Mouse (Mus musculus) natural killer cell, adult 2 months (primary cell): Measurements from ENCODE around the gene Fam243.

Experiments
- DNase-seq, 2 experiments: peaks; one replicate each; pipeline ENCODE4 v3.0.0; 2022; ENCODE audit warnings: low spot score in 2 of 2

Fam243 gene

DNA sequence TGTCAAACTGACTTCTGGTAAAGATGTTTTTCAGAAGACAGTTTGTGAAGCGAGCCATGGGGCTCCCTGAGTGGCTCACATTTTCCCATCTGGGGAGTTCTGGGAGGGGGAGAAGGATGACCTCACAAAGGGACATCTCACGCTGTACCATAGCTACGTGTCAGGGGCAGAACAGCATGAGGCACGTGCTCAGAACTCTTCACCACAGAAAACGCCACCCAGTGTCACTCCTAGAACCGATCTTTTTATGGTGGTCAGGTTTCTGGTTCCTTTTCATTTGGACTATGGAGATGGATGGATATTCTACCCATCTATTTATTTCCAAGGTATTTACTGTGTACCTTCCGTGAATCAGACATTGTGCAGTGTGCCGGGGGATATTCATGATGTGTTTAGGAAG lies at the start of gene Fam243:
Fam243 (minus strand) TSS at position 101 of the 400 bp plus-strand sequence.
- DNase-seq, result no peak

GRCm38 (mm10) chr16:92369260-92369659 lies 48.0 kb upstream of the Fam243 start:
- no peak for DNase-seq

DNA sequence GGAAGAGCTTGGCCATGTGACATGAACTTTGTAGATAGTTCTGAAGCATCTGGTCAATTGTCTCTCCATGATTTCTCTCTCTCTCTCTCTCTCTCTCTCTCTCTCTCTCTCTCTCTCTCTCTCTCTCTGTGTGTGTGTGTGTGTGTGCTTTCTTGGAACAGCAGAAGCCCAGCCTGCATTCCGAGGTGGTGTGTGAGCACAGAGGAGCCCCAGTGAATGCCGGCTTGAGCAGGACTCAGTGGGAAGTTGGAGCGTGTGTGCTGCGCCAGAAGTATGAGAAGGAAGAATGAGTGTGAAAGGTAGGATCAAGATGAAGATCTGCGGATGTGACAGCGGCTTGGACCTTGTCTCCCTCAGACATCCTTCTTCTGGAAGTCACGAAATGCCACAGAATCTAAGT lies 44.2 kb upstream of the Fam243 start:
- no peak for DNase-seq

DNA sequence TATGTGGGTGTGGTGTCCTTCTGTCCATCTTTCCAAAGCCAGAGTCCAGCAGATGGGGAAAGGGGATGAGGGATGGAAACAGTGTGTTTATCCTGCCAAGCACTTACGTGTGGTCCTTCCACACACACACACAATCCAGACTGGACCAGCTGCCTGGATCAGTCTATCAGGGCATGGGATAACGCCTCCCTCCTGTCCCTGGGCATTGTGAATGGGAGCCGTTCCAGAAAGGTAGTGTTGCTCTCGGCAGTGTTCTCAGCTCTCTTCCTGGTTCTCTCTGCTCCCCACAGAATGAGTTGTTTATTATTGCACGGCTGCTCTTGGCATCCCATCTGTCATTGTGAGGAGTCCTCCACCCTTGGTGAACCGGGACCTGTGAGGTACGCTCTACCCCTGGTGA lies 39.5 kb upstream of the Fam243 start:
- DNase-seq, result no peak

GRCm38 (mm10) chr16:92359229-92359628 lies 38.0 kb upstream of the Fam243 start, which contains the start of gene Kcne1:
Kcne1 (minus strand) TSS chr16:92359468.
- DNase-seq, result no peak

DNA sequence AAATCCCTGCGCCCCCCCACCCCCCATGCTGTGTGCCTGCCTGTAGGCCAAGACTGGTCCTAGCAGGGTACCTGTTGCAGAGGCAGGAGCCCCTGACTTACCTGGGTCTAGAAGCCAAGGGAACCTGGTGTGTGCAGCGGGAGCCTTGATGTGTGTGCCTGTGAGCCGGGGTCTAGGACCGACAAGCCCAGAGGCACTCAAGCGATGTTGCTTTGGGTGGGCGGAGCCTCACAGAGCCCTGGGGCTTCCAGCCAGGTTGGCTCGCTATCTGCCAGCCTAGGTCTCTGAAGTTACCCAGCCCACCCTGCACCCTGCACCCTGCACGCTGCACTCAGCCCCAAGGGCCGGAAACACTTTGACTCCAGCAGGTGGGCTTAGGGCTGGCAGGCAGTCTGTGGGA lies 37.5 kb upstream of the Fam243 start:
- no peak for DNase-seq

DNA sequence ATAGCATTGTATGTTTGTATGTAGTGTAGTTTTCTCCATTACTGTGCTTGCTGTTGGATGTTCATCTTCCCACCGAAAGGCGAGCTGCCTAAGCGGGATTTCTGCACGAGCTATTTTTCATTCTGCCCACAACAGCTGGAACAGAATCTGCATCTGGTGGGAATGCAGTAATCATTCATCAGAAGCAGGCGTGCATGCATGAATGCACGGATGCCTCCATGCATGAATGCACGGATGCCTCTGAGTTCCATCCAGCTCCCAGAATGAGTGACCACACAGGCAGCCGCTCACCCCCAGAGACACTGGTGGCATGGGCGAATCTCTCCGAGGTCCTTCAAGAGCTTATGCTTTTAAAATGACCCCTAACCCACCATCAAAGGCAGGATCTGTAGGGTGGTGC lies 36.3 kb upstream of the Fam243 start:
- DNase-seq, result no peak

- DNase-seq, result no peak
Observed at GRCm38 (mm10) chr16:92357023-92357422, 35.8 kb upstream of the Fam243 start.

DNA sequence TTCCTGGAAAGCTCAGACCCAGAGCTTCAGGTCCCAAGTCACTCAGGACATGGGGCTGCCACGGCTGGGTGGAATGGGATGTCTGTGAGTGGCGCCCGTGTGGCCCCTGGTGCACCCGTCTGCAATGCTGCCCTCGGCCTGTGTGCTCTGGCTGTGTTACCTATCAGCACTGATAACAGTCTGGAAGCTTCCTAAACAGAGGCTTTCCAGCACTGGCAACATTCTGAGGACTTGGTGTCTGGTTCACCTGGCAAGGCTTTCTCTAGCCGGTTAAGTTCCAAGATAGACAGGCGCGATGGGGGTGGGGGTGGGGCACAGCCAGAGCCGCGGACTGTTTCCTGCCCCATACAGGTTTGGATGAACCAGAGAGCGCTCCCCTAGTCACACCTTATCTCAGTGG lies 34.7 kb upstream of the Fam243 start:
- no peak for DNase-seq

GRCm38 (mm10) chr16:92355366-92355765 lies 34.1 kb upstream of the Fam243 start:
- DNase-seq, result no peak

DNA sequence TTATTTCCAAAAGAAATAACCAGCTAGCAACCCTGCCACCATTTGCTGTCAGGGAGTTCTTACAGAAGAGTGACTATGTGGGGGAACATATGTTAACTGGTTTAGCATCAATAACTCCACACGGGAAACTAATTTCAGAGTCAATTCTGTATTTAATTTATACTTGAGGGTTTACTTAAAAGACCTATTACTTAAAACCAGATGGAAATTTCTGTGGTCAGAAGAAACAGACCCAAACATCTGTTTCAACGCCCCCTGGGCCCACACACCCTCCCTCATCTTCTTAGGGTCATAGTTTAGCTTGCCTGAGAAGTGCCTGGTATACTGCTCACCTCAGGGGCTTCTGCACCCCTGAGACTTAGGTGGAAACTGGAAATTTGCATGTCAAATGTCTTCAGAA lies 32.7 kb upstream of the Fam243 start:
- DNase-seq, result no peak

GRCm38 (mm10) chr16:92353295-92353694 lies 32.1 kb upstream of the Fam243 start:
- no peak for DNase-seq

DNA sequence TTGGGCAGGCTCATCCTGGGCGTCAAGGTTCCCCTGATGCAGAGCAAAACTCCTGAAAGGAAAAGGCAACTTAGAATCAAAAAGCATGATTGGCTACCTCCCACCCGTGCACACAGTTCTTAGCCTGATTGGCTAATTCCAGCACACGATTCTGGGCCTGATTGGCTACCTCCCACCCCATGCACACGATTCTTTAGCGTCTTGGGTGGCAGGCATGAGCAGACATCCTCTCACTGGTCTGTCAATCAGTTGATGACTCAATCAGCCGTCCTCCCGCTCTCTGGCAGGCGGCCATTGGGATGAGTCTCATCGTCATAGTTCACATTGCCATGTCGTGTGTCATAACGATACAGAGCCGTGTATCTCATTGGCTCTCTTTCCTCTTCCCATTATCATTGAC lies 27.7 kb upstream of the Fam243 start:
- DNase-seq, result no peak

DNA sequence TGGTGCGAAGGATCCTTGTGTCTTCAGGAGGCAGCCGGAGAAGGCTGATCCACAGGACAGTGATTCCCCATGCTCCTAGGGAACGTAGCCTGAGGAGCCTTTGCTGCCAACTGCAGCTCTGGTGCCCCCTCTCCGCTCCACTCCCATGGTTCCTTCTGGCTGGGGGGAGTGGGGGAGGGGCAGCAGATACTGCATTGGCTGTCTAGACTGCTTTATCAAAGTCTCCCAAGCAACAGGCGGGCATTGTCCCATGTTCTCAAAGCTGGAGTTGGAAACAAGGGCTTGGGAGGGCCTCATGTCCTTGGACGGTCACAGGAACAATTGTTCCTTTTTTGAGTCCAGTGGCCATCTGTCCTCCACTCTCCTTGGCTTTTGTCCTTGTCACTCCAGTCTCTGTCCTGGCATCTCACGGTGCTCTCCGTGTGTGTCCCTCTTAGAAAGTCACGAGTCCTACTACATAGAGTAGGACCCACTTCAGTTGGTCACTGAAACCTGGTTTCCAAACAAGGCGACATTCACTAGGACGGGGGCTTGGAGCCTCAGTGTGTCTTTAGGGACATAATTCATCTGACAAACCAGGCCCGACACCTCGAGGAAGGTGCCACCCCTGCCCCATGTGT lies 25.2 kb upstream of the Fam243 start:
- DNase-seq, result no peak

GRCm38 (mm10) chr16:92345177-92345576 lies 23.9 kb upstream of the Fam243 start:
- no peak for DNase-seq

- peak; percentile 14 to 24 for DNase-seq
Observed at GRCm38 (mm10) chr16:92340612-92341511, 19.6 kb upstream of the Fam243 start.

DNA sequence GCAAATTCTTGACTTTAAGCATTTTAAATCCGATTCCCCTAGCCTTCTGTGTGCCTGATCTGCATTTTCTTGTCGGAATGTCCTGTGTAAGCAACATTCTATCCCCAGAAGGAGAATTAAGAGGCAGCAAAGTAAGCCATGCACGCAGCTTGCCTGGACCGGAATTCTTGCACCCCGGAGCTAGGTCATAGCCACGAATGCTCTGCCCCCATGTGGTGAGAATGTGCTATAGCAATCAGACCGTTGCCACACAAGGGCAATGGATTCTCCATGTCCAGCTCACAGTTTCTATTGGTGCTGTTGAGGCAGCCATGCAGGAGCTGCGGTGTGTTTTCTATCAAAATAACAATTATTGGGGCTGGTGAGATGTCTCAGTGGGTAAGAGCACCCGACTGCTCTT lies 15.0 kb upstream of the Fam243 start:
- peak; percentile 7 to 44 for DNase-seq

GRCm38 (mm10) chr16:92334600-92334999 lies 13.4 kb upstream of the Fam243 start:
- DNase-seq, result no peak

DNA sequence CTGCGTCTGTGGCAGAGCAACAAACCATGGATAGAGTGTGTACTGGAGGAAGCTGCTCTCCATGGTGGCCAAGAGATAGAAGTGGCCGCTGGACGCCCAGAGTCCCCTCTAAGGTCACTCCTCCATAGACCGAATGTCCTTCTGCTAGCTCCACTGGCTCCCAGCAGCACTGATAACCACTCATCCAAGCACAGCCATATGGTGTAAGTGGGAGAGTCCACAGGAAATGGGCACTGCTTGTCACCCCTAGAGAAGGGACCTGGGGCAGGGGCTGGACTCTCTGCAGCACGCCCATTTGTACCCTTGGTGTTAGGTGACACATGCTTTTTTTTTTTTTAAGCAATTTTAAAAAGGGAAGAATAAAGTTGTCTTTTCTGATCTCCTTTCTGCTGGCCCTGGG lies 9.7 kb upstream of the Fam243 start:
- DNase-seq, result no peak

GRCm38 (mm10) chr16:92327911-92328310 lies 6.7 kb upstream of the Fam243 start:
- no peak for DNase-seq

- DNase-seq, result no peak
Observed at GRCm38 (mm10) chr16:92325062-92325406, 3.8 kb upstream of the Fam243 start.

DNA sequence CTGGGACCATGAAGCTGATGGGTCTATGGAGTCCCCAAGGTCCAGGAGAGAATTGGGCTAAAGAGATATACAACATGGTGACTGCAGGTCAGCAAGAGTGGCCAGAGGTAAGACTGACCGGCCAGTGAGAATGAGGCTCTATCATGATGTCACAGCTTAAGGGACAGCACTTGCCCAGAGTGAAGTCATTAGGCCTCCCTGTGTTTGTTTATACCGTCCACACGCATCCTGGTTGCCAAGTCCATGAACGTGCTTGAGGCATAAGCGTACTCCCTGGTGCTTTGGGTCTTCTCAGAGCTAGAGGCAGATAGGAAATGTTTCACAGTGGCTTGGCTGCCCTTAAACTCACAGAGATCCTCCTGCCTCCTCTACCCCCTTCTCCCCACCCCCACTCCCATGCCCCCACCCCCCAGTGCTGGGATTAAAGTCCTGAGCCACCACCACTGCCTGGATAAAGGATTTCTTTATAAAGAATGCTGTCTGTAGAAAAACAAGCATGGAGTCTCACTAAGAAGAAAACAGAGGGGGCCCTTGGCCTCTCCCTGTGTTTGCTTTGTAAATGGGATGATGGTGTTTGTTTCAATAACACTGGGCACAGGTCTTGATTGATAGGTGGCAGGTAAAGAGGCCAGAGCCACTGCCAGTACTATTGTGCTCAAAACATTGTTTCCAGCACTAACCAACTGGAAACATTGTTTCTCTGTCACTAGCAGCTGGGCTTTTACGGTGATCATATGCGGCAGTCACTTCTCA lies 3.2 kb upstream of the Fam243 start:
- no peak for DNase-seq

DNA sequence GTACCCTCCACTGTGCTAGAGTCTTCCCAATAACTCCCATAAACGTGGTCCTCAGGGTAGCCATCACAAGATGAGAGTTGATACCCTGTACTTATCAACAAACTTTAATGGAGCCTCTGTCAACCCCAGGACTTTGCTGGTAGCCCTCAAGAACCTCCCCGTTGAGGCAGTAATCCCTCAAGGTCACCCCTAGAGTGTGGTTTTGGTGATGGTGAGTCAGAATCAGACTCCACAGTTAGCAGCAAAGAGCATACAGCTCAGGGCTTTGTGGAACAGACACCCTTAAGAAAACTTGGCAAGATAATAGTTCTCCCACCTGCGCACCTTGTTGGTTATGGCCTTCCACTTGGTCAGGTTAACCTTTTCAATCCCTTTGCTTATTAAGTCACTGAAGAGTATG lies 880 bp downstream of the Fam243 start:
- no peak for DNase-seq
